Mouse (Mus musculus): ENCODE data around the gene Ddx43.

Gene Ddx43

DNA sequence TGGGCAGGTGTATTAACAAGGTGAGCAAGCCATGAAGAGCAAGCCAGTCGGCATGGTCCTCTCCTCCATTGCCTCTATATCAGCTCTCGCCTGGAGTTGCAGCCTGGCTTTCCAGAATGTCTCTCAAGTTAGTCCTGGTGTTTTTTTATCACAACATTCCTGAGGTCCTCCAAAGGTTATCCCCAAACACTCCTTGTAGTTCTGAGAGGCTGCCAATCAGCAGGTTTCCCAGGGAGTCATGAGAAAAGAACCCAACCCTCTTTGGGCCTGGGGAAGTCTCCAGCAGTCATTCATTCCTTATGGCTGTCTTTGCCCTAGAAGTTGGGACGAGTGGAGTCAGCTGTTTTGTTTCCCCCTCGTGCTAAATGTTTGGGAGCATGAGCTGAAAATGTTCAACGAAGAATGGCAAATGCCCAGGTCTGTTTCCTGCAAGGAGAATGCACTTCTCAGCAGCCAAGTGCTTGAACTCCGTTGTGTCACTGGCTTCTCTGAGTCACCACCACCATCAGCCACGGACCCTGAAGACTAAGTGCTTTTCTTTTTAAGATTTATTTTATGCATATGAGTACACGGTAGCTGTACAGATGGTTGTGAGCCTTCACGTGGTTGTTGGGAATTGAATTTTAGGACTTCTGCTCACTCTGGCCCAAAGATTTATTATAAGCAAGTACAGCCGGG, 22.6 kb upstream of the Ddx43 start:
- DNase-seq (ENCODE audit: low spot score): no peak

DNA sequence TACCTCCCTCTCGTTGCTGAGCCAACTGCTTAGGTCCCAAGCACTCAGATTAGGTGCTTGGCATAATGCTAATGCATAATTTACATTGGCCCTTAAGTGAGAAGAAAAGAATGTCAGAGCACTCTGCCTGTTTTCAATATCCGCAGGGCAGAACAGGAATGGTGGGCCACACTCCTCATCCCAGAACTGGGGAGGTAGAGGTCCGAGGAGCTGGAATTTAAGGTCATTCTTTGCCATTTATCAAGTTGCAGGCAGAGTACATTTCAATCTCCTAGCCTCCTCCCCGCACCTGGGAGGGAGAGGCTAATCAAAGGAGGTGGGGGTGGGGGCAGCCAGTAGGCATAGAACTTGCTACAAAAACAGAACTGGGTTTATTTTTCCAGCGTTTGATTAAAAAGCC, 21.2 kb upstream of the Ddx43 start:
- DNase-seq (ENCODE audit: low spot score): no peak

DNA sequence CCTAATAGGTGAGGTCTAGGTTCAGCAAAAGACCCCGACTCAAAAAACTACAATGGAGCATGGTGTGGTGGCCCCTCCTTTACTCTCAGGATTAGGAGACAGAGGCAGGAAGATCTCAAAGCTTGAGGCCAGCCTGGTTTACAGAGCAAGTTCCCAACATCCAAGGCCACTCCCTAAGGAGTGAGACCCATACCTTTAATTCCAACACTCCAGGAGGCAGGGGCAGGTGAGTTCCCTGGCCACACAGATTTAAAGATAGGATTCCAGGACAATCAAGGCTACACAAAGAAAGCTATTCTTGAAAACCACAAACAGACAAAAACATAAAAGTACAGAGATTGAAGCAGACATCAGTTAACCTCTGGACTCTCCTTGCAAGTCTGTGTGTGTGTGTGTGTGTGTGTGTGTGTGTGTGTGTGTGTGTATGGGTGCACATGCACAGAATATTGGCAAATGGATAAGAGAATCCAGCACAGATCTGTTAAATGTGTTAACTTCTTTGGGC, 20.6 kb upstream of the Ddx43 start:
- DNase-seq (ENCODE audit: low spot score): no peak

DNA sequence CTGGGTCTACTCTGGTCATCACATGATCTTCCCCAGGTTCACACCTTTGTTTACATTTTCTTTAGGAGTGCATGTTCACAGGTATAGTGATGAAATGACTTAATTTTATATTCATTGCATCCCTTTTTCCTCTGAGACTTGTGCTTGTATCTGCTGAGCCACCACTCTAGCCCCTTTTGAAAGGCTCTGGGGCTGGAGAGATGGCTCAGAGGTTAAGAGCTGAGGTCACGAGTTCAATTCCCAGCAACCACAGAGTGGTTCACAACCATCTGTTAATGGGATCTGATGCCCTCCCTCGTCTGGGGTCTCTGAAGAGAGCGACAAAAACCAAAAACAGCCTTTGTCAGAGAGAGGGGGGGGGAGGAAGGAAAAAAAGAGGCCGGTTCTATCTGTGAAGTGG, 20.1 kb upstream of the Ddx43 start:
- no peak for DNase-seq (ENCODE audit: low spot score)

DNA sequence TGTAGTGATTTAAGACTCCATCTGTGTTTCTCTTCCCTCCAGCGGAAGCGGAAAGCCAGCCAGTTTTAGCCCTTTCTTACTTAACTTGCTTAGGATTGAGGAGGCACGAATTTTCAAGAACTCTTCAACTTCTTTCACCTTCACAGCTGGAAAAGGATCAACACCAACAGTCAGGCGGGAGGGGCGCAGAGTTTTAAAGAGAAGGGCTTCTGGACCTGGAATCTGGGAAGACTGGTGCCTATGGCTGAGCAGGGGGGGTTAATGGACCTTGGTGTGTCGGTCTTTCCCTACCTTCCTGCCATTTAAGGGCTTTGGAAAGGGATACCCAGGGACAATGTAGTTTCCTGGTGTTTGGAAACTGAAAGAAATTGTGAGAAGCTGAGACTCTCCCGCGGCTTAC, 18.0 kb upstream of the Ddx43 start:
- DNase-seq (ENCODE audit: low spot score): no peak

DNA sequence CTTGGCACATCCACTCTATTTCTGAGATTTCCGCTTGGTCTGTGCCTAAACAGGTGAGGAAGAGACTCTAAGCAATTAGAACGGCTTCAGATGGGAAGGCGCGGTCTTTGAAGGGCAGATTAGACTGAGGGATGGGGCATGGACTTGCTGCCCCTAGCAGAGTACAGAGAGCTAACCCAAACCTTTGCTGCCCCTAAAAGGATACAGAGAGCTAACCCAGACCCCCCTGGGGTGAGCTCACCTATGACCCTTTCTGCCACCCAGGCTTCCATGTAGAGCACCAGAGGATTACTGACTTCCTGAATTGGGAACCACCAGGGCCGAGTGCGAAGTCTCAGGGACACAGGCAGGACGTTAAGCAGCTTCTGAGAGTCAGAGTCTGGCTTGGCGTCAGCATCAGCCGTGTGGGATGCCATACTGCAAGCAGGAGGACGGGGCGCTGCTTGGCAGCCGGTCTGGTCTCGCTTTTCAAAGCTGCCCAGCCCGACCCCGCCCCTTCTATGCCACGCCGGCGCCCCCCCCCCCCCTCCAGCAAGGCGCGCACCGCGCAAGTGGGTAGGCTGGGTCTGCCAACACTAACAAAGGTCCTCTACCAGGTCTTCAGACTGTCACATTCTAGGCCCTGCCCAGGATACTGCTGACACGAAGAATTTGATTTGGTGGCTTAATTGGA, 17.3 kb upstream of the Ddx43 start, which contains the start of gene Ooep:
Ooep (minus strand) TSS at position 613 of the 673 bp plus-strand sequence.
- no peak for DNase-seq (ENCODE audit: low spot score)

DNA sequence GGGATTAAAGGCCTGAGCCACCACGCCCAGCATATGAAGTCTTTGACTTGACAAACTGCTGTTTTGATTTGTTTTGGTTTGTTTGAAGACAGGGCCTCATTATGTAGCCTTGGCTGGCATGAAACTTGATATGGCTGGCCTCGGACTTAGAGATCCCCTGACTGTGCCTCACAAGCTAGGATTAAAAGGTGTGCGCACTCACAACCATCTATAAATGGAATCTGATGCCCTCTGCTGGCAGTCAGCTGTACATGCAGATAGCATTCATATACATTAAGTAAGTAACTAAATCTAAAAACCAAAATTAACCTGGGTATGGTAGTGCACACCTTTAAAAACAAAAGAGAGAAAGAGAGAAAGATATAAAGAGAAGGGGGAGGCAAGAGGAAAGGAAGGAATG, 9.7 kb upstream of the Ddx43 start:
- DNase-seq (ENCODE audit: low spot score): no peak

DNA sequence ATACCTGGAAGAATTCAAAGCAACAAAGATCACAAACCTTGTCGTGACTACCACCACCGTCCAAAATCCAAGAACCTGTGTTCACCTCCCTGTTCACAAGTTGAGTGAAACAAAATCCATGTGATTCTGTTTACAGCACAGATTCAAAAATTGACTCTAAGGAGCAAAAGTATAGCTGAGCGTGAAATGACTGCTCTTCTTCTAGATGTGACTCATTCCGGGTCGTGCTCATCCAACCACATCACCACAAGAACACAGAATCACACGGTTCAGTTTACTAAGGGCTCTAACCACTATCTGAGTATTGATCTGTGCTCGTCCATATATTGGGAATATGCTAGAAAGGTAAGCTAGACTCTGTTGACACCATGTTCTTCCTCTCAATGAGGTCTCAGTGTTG, 8.6 kb upstream of the Ddx43 start:
- no peak for DNase-seq (ENCODE audit: low spot score)

DNA sequence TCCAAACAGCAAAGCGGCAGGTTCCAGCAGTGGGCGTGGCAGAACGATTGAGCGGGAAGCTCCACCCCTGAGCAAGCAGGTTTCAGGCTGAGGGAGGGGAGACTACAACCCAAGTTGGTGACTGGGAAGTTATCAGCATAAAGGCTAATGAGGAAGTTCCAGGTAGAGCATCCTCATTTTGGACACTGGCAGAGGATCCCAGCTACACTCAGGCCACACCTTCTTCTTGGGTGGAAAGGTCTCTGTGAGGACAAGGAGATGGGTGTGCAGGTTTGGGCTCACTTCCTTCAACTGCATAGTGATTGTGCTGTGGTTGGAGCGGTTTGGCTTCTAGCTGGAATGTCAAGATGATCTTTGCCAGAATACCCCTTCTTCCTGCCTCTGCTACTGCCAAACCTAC, 5.6 kb upstream of the Ddx43 start:
- DNase-seq (ENCODE audit: low spot score): no peak

DNA sequence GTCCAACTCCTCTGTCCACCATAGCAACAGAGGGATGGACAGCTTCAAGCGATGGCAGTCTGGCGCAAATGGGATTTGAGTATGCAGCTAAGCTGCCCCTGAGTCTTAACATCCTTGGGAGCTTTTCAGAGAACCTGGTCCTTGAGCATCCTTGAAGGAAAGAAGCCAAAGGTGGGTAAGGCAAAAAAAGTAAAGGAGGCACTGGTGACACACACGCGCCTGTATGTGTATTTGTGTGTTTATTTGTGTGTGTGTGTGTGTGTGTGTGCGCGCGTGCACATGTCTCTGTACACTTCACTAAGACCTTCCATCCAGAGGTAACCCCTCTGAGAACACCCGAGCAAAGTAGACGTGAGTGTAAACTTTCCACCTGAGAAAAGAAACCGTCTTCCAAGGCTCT, 1.8 kb upstream of the Ddx43 start:
- no peak for DNase-seq (ENCODE audit: low spot score)

DNA sequence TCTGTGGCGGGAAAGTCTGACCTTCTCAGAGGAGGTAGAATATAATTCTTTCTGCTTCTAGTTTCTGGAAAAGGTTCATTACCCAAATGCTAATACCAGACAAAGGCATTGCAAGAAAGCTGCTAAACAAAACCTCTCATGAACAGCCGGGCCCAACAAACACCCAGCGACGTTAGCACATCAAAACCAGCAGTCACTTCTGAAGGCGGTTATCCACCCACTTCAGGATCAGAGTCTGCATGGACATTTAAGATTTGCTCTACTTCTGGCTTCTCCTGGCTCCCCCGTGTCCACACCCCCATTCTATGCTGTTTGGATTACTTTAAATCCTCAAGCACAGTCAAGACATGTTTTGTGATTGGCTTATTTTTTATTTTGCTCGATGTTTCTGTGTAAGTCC, 975 bp upstream of the Ddx43 start:
- no peak for DNase-seq (ENCODE audit: low spot score)

DNA sequence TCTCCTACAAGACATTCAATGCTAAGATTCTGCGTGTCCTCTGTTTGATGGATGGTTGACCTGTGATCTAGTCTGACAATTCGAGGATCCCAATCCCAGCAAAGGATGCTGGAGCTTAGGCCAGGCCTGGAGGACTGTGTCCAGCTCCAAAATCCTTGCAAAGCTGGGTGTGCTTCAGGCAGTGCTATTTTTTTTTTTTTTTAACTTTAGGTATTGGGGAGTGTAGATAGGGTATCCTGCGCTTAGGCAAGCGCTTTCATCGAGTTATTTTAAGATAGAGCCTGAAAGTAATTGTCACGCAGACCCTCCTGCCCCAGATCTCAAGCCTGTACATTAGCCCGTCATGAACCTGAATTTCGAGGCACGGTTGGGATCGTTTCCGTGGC, 340 bp upstream of the Ddx43 start:
- no peak for DNase-seq (ENCODE audit: low spot score)

DNA sequence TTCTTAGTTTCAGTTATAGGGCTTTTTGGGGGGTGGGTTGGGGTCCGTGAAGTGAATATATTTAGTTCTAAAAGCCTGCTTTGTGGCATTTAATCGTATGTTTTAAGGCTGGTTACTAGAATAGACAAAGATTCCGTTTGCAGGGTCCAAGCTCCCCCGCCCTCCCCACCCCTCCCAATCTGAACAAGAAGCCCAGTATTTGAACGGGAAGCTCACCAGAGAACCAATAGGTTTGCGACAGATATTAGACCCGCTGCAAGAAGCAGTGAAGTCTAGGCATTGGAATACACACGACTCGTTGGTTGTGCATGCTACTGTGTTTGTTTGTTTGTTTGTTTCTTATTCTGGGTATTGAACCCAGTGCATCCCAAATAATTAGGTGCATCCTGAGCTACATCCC, 940 bp downstream of the Ddx43 start:
- no peak for DNase-seq (ENCODE audit: low spot score)

DNA sequence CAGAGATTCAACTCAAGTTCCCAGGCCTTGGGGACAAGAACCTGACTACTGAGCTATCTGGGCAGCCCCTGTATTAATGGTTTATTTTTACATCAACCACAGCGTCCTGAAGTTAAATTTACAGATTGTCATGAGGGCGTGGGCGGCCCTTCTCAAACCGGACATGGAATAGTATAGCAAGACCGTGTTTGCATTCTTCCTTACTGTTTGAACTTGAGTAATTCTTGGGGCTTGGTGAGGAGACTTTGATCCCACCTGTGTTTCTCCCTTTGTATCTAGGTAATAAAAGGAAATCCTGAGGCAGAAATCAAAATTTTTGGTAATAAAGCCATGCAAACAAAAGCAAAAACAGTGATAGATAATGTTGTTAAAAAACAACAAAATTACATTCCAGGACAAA, 5.0 kb downstream of the Ddx43 start:
- DNase-seq (ENCODE audit: low spot score): no peak

DNA sequence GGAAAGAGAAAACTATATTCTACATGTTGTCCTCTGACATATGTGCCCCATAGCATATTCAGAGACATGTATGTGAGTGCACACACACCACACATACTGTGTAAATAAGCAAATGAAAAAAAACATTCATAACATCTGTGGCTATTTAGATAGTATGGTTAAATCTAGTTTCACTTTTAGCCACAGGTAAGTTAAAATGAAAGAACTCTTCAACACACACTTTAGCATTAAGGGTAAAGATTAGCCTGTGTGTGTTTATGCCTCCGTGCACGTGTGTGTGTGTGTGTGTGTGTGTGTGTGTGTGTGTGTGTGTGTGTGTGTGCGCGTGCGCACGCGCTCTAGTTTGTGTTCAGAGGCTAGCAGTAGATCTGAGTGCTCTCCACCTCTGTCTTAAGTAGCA, 6.0 kb downstream of the Ddx43 start:
- DNase-seq (ENCODE audit: low spot score): no peak

DNA sequence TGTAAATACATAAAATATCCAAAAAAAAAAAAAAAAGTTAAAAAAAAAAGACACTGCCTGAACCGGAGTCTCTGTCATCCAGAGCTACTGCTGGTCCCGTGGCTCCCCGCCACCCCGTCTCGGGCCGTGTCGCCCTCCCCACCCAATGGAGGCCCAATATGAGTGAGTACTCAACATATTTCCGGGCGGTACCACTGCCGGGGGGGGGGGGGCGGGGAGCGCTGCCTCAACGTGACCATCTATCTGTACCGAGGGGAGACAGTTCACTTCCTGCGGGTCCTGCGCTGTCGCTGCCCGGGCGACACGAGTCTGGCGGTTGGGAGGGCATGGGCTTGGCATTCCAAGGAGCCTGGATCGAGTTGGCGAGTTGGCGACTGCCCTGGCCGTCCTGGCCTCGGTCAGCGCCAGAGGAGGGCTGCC, 31.8 kb downstream of the Ddx43 start:
- no peak for DNase-seq (ENCODE audit: low spot score)

DNA sequence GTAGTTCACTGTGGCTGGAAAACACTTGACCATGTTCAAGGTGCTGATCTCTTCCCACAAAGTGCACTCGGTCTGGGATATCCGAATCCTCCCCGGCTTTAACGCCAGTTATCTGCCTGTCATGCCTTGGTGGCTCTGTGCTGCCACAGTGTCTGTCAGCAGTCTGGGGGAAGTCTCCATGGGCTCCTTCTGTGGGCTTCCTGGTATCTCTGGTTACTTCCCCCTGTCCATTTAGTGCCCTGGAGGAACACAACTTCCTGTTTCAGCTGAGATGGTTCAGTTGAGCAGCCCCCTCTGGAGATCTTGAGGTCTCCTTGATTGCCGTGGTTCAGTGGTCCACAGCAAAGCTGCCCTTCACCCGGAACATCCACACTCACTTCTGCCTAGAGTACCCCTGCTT, 32.6 kb downstream of the Ddx43 start:
- DNase-seq (ENCODE audit: low spot score): no peak

DNA sequence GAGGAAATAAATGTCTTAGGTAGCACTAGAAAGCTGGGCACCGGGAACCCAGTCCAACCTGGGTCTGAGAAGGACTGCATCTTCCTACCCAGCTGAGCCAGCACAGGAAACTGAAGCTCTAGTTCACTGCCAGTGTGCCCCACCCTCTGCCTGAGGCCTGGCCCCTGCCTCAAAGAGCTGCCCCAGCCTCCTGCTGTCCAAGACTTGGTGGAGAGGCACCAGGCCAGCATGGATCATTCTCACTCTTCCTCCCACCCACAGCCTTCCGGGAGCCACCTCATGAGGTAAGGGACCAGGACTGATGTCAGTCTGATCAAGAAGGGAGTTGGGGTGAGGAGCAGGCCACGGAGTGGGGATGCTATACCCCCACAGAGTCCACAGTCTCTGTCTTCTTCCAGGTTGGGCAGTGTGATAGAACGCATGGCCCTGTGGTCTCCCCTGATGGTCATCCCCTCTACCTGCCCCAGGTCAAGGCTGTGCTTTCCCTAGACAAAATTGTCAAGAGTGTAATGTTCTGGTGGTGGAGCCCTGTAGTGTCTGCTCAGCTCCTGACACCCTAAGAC, 33.4 kb downstream of the Ddx43 start:
- DNase-seq (ENCODE audit: low spot score): no peak

DNA sequence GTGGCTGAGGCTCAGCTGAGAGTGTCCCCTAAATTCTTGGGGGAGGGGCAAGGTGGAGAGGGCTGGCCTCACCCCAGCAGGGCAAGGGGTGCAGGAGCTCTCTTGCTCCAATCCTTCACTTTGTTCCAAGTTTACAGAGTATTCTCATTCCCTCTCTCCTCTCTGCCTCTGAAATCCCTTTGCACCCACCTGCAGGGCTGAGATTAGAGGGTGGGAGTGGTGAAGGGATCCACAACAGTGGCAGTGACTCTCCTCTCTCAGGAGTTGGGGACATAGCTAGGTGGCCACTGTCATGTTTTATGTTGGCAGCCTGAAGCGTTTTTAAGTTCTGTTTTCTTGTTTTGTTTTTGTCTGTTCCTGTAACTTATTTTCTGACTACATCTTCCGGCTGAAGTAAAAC, 34.0 kb downstream of the Ddx43 start:
- DNase-seq (ENCODE audit: low spot score): no peak

DNA sequence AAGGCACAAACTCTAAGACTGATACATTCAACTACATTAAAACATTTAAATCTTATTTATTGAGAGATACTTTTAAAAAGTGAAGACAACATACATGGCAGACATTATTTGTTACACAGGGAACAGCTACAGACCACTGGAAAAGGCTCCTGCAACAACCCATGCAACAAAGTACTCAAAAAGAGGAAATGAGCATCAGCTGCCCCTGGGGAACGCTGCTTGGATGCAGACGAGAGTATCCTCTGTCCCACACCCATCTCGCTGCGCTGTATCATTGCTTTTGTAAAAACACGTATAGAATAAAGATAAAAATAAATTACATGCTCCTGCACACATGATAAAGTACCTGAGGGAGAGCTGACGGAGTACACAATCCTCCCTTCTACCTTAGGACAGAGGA, 34.9 kb downstream of the Ddx43 start:
- DNase-seq (ENCODE audit: low spot score): peak; percentile 18

DNA sequence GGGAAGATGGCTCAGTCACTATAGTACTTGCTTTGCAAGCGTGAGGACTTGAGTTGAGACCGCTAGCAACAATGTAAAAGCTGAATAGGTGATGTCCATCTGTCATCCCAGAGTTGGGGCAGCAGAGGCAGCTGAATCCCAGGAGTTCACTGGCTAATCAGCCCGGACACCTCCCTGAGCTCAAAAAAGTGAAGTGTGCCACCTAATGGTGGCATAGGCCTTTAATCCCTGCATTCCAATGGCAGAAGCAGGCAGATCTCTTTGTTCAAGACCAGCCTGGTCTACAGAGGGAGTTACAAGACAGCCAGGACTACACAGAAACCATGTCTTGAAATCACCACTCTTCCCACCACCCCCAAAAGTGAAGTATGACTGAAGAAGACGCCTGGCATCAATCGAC, 36.9 kb downstream of the Ddx43 start:
- no peak for DNase-seq (ENCODE audit: low spot score)

DNA sequence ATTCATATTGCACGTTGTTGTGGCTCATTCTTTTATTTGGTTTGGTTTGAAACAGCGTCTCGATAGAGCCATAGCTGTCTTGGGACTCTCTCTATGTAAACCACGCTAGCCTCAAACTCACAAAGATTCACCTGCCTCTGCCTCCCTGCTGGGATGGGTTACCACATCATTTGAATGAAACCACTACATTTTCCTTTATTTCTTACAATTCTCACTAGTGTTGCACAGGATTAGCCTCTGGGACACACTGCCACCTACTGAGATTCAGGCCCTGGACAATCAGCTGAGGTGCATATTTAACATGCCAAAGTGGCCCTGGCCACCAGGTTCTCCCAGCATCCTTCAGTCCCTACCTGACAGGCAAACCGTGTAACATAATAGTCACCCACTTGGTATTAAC, 43.8 kb downstream of the Ddx43 start:
- DNase-seq (ENCODE audit: low spot score): no peak

DNA sequence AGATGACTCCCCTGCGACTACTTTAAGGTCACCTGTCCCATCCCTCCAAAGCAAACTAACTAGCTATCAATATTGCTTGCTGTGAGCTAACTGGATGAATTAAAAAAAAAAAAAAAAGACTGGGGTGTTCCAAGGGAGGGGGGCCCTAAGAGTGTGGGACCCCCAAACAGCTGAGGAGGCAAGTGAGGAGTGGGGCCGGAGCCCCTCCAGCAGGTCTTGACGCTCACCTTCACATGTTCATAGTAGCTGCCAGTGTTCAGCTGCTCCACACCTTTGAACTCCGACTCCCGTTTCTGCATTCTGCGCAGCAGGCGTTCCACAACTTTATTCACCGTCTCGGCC, 46.6 kb downstream of the Ddx43 start:
- no peak for DNase-seq (ENCODE audit: low spot score)
